Mouse (Mus musculus): Measurements from ENCODE around the gene Rbfox1. TPM values are rescaled to one million over a fixed set of nuclear protein-coding genes. Genes with fewer than 3 reads are reported as not detected.

Gene Rbfox1
- polyA plus RNA-seq, 1 experiment from 2014 or later, result not detected

DNA sequence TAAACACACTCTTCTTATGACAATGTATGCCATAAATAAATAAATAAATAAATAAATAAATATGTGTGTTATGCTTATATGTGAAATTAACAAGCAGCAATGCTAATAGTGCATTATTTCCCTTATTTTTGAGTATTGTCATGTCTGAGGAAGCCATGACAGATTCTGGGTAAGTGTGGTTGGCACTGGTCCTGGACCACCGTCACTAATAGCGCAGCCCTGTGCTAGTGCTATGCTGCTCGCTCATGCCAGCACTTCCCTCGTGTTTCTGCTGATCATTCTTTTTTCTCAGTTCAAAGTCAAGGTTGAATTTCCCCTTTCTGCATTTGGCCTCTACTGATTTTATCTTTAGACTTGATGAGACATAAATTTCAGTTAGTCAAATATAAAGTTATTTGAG, 398.3 kb downstream of the Rbfox1 start:
- WGBS (ENCODE audit: missing documents), result 84% methylated on average over 4 of the region's 4 CpGs
- no peak overlapping the region for H3K4me3 ChIP-seq (ENCODE audit: inconsistent target)
- no peak overlapping the region for H3K27ac ChIP-seq
- H3K36me3 ChIP-seq (ENCODE audit: inconsistent target), result no peaks in the 10 kb centered on the region
- H3K79me2 ChIP-seq (ENCODE audit: inconsistent target), result no peaks in the 10 kb centered on the region

DNA sequence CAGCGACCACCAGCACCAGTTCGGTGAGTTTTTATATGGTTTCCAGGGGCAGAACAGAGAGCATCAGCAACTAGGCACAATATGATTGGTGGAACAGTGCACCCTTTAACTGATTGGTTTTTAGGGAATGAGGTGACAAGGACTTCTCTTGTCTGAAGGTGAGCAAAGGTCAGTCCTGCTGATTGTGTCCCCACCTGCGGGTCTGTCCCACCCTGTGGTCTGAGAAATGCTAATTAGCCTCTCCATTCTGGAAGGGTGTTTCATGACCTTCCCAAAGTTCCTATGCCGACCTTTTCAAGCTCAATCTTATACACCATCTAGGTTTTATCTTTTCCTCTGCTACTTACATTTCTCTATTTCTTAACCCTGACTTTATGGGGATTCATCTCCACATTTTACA, 399.2 kb downstream of the Rbfox1 start:
- WGBS (ENCODE audit: missing documents), result 69% methylated on average over 4 of the region's 4 CpGs
- Histone ChIP-seq H3K27ac (no peak overlapping the region), H3K79me2 (ENCODE audit: inconsistent target) (no peaks in the 10 kb centered on the region), H3K36me3 (ENCODE audit: inconsistent target) (no peaks in the 10 kb centered on the region), H3K4me3 (ENCODE audit: inconsistent target) (no peak overlapping the region)

DNA sequence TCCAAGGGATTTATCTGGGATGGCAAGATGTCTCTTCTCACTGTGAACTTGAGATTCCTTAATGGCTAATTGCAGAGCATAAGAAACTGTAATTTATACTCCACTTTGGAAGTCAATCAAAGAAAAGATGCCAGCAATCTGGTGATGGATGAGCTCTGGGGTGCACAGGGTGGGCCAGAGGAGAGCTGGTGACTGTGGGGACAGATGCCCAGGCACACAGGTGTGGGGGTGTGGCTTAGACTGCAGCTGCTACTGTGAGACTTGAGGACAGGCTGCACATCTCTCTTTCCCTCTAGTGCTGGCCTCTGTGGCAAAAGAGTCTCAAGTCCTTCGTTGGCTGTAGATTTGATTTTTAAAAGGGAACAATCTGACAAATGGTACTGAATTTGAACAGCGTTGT, 402.5 kb downstream of the Rbfox1 start:
- H3K27ac ChIP-seq, result no peak overlapping the region
- H3K79me2 ChIP-seq (ENCODE audit: inconsistent target), result no peaks in the 10 kb centered on the region
- H3K36me3 ChIP-seq (ENCODE audit: inconsistent target), result no peaks in the 10 kb centered on the region
- H3K4me3 ChIP-seq (ENCODE audit: inconsistent target), result no peak overlapping the region
- 67% methylated on average over 2 of the region's 2 CpGs for WGBS (ENCODE audit: missing documents)

GRCm38 (mm10) chr16:6300112-6300511, 415.0 kb downstream of the Rbfox1 start:
- WGBS (ENCODE audit: missing documents), result 85% methylated on average over 5 of the region's 5 CpGs
- Histone ChIP-seq H3K4me3 (ENCODE audit: inconsistent target) (no peak overlapping the region), H3K27ac (no peak overlapping the region), H3K36me3 (ENCODE audit: inconsistent target) (no peaks in the 10 kb centered on the region), H3K79me2 (ENCODE audit: inconsistent target) (no peaks in the 10 kb centered on the region)

- Histone ChIP-seq H3K36me3 (ENCODE audit: inconsistent target) (no peaks in the 10 kb centered on the region), H3K79me2 (ENCODE audit: inconsistent target) (no peaks in the 10 kb centered on the region), H3K27ac (no peak overlapping the region), H3K4me3 (ENCODE audit: inconsistent target) (no peak overlapping the region)
- 55% methylated on average over 1 of the region's 1 CpGs for WGBS (ENCODE audit: missing documents)
Observed at GRCm38 (mm10) chr16:6303082-6303481, 417.9 kb downstream of the Rbfox1 start.

- Histone ChIP-seq H3K36me3 (ENCODE audit: inconsistent target) (no peaks in the 10 kb centered on the region), H3K27ac (no peak overlapping the region), H3K79me2 (ENCODE audit: inconsistent target) (no peaks in the 10 kb centered on the region), H3K4me3 (ENCODE audit: inconsistent target) (no peak overlapping the region)
Observed at GRCm38 (mm10) chr16:6309940-6310339, 424.8 kb downstream of the Rbfox1 start.

GRCm38 (mm10) chr16:6310744-6311678, 425.9 kb downstream of the Rbfox1 start:
- WGBS (ENCODE audit: missing documents), result 83% methylated on average over 18 of the region's 18 CpGs
- Histone ChIP-seq H3K36me3 (ENCODE audit: inconsistent target) (no peaks in the 10 kb centered on the region), H3K27ac (no peak overlapping the region), H3K4me3 (ENCODE audit: inconsistent target) (no peak overlapping the region), H3K79me2 (ENCODE audit: inconsistent target) (no peaks in the 10 kb centered on the region)

DNA sequence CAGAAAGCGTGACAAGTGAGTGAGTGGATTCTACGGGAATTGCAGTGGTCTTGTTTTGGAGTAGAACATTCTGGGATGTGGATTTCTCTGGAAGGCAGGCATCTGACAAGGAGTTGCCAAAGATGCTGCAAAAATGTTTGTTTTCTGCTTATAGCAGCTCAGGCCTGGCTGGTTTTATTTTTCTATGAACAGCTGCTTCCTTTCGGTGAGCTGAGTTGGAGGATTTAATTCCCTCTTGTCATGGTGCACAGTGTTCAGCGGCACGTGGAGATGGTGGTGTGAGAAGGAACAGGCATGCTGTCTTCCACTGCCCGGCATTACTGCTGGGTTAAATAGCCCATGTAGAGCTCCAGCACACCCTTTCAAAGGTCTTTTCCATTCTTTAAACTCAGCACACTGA, 428.5 kb downstream of the Rbfox1 start:
- Histone ChIP-seq H3K36me3 (ENCODE audit: inconsistent target) (no peaks in the 10 kb centered on the region), H3K27ac (no peak overlapping the region), H3K79me2 (ENCODE audit: inconsistent target) (no peaks in the 10 kb centered on the region), H3K4me3 (ENCODE audit: inconsistent target) (no peak overlapping the region)
- 79% methylated on average over 6 of the region's 6 CpGs for WGBS (ENCODE audit: missing documents)

- WGBS (ENCODE audit: missing documents), result 70% methylated on average over 1 of the region's 1 CpGs
- H3K79me2 ChIP-seq (ENCODE audit: inconsistent target), result no peaks in the 10 kb centered on the region
Observed at GRCm38 (mm10) chr16:6324832-6325231, 439.7 kb downstream of the Rbfox1 start.

GRCm38 (mm10) chr16:6331400-6331939, 446.3 kb downstream of the Rbfox1 start:
- Histone ChIP-seq H3K27ac (no peak overlapping the region), H3K36me3 (ENCODE audit: inconsistent target) (no peaks in the 10 kb centered on the region), H3K79me2 (ENCODE audit: inconsistent target) (no peaks in the 10 kb centered on the region), H3K4me3 (ENCODE audit: inconsistent target) (no peak overlapping the region)
- WGBS (ENCODE audit: missing documents), result 74% methylated on average over 10 of the region's 10 CpGs

More at GRCm38 (mm10) chr16:6324832-6325231, 439.7 kb downstream of the Rbfox1 start:
- H3K4me3 ChIP-seq (ENCODE audit: inconsistent target), result no peak overlapping the region
- no peak overlapping the region for H3K27ac ChIP-seq
- H3K36me3 ChIP-seq (ENCODE audit: inconsistent target), result no peaks in the 10 kb centered on the region

DNA sequence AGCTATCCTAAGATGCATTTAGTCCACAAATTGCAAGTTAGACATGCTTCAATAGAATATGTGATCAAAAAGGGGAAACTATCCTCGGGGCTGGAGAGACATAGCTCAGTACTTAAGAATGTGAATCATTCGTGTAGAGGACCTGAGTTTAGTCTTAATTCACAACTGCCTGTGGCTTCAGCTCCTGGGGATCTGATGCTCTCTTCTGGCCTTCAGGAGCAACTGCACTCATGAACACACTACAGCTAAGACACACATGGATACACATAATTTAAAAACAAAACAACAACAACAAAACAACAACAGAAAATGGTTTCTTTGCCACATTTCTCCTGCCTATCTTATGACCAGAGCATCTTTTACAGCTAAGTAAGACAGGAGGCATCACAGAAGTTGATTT, 448.1 kb downstream of the Rbfox1 start:
- 74% methylated on average over 2 of the region's 2 CpGs for WGBS (ENCODE audit: missing documents)
- Histone ChIP-seq H3K36me3 (ENCODE audit: inconsistent target) (no peaks in the 10 kb centered on the region), H3K27ac (no peak overlapping the region), H3K4me3 (ENCODE audit: inconsistent target) (no peak overlapping the region), H3K79me2 (ENCODE audit: inconsistent target) (no peaks in the 10 kb centered on the region)

- no peak overlapping the region for H3K4me3 ChIP-seq (ENCODE audit: inconsistent target)
- WGBS (ENCODE audit: missing documents), result 41% methylated on average over 9 of the region's 9 CpGs
- H3K79me2 ChIP-seq (ENCODE audit: inconsistent target), result no peaks in the 10 kb centered on the region
- H3K27ac ChIP-seq, result no peak overlapping the region
- no peaks in the 10 kb centered on the region for H3K36me3 ChIP-seq (ENCODE audit: inconsistent target)
Observed at GRCm38 (mm10) chr16:6348103-6348502, 462.9 kb downstream of the Rbfox1 start.

- Histone ChIP-seq H3K4me3 (ENCODE audit: inconsistent target) (no peak overlapping the region), H3K79me2 (ENCODE audit: inconsistent target) (no peaks in the 10 kb centered on the region), H3K27ac (no peak overlapping the region), H3K36me3 (ENCODE audit: inconsistent target) (no peaks in the 10 kb centered on the region)
- WGBS (ENCODE audit: missing documents), result 6% methylated on average over 35 of the region's 41 CpGs
Observed at GRCm38 (mm10) chr16:6348581-6349241, 463.6 kb downstream of the Rbfox1 start.

DNA sequence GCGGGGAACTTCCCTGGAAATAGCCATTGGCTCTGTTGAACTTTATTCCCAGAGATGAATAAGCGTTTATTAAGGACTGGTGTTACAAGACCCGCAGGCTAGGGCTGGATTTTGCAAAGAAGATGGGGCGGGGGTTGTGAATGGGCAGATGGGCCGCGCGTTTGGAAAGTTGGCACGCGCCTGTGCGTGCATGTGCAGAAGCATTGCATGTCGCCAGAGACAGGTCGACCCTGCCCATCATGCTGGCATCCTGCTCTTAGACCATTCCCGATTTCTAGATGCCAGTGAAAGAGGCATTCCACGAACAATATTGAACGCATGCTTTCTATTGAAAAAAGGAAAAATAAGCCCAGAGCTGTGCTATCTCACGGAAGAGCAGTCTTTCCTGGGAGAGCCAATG, 464.2 kb downstream of the Rbfox1 start:
- no peaks in the 10 kb centered on the region for H3K36me3 ChIP-seq (ENCODE audit: inconsistent target)
- no peak overlapping the region for H3K4me3 ChIP-seq (ENCODE audit: inconsistent target)
- H3K79me2 ChIP-seq (ENCODE audit: inconsistent target), result no peaks in the 10 kb centered on the region
- H3K27ac ChIP-seq, result no peak overlapping the region
- WGBS (ENCODE audit: missing documents), result 38% methylated on average over 16 of the region's 16 CpGs

DNA sequence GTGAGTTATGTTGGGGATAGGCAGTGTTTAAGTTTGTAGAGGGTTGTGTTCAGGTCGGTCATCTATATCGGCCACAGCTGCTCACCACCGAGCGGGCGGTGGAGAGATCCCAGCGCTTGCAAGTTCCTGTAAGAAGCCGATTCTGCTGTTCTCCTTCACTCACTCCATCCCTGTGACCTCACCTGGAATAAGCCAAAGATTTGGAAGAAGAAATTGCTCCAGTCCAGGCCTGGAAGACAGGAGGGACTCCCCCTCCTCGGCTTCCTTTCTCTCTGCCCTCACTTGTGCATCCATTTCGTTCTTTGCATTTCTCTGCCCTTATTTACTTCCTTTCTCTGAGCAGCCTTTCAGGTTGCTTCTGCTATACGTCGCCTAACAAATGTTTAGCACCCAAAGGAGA, 465.1 kb downstream of the Rbfox1 start:
- WGBS (ENCODE audit: missing documents), result 83% methylated on average over 10 of the region's 11 CpGs
- H3K36me3 ChIP-seq (ENCODE audit: inconsistent target), result no peaks in the 10 kb centered on the region
- H3K27ac ChIP-seq, result no peak overlapping the region
- no peak overlapping the region for H3K4me3 ChIP-seq (ENCODE audit: inconsistent target)
- no peaks in the 10 kb centered on the region for H3K79me2 ChIP-seq (ENCODE audit: inconsistent target)
